Mouse (Mus musculus) testis, adult 2 months (tissue): ENCODE measurements around the gene Efs.

Experiments used
- CTCF ChIP-seq: fragments of 200-500 bp; IDR thresholded peaks from 2 replicates; pipeline ENCODE4 v1.5.1; 2012; ENCODE audit warnings: low read depth, mild to moderate bottlenecking, inconsistent platforms, low read length, moderate library complexity; ENCODE audit not compliant: control insufficient read depth, insufficient read depth, insufficient replicate concordance
- POLR2A ChIP-seq: fragments of 200-500 bp; IDR thresholded peaks from 2 replicates; pipeline ENCODE4 v1.6.1; 2012; ENCODE audit warnings: low read depth, mild to moderate bottlenecking, inconsistent platforms, low read length, moderate library complexity; ENCODE audit not compliant: control insufficient read depth

GRCm38 (mm10) chr14:54945975-54946704, 20.2 kb upstream of the Efs start:
- TF ChIP-seq CTCF (no peak), POLR2A (no peak)
